Mouse (Mus musculus) limb, embryonic 12.5 days (tissue): ENCODE measurements around the gene Bglap3. TPM values are rescaled to one million over a fixed set of nuclear protein-coding genes. Genes with fewer than 3 reads are reported as not detected.
A peak's percentile ranks its signal among the peaks of the same experiment; 100 is the strongest.
"Not testable (repeated sequence)": the region's sequence is repeated elsewhere in the genome, so short reads cannot be mapped to it uniquely, and the experiment has no call there.

Experiments used
- ATAC-seq: fragments of 200-750 bp; cut with Nextera tagmentation; 2 replicates; pipeline ENCODE4 v1.8.0; 2017; ENCODE audit warnings: low read depth, moderate TSS enrichment; ENCODE audit not compliant: insufficient number of reproducible peaks, insufficient read depth, low FRiP score, low TSS enrichment
- H3K27ac ChIP-seq: fragments of 300-500 bp; sonication (generic); 2 replicates; pipeline ENCODE4 v1.5.1; 2016; ENCODE audit warnings: mild to moderate bottlenecking, moderate library complexity
- H3K27me3 ChIP-seq: fragments of 300-500 bp; sonication (generic); 2 replicates; pipeline ENCODE4 v1.6.1; 2016; ENCODE audit warnings: mild to moderate bottlenecking, moderate library complexity
- H3K36me3 ChIP-seq: fragments of 300-500 bp; sonication (generic); 2 replicates; pipeline ENCODE4 v1.6.1; 2016; ENCODE audit warnings: mild to moderate bottlenecking, moderate library complexity
- H3K4me1 ChIP-seq: fragments of 300-500 bp; sonication (generic); replicated peaks from 2 replicates; pipeline ENCODE4 v1.6.1; 2016
- H3K4me2 ChIP-seq: fragments of 300-500 bp; sonication (generic); 2 replicates; pipeline ENCODE4 v1.6.1; 2016; ENCODE audit warnings: mild to moderate bottlenecking, moderate library complexity
- H3K4me3 ChIP-seq: fragments of 300-500 bp; sonication (generic); replicated peaks from 2 replicates; pipeline ENCODE4 v1.5.1; 2016; ENCODE audit warnings: mild to moderate bottlenecking
- H3K9ac ChIP-seq: fragments of 300-500 bp; sonication (generic); replicated peaks from 2 replicates; pipeline ENCODE4 v1.6.1; 2016; ENCODE audit warnings: mild to moderate bottlenecking, moderate library complexity
- H3K9me3 ChIP-seq: fragments of 300-500 bp; sonication (generic); 2 replicates; pipeline ENCODE4 v1.6.1; 2016; ENCODE audit warnings: mild to moderate bottlenecking, moderate library complexity
- WGBS: fragments of 180-500 bp; shearing (Covaris S2); methylation state at CpG from one replicate; pipeline ENCODE4 v1.1.7; 2016; 5-methylcytosine and 5-hydroxymethylcytosine counted together
- polyA plus RNA-seq: library from polyadenylated mRNA; unstranded; fragments of >200 nt; fragmentation: Nextera tagmentation; extraction: Ambion mirVana; gene quantifications from 2 replicates; pipeline ENCODE4 v1.2.1, GENCODE M21; 2016

The Bglap3 gene
- 0.10 and 0.29 TPM in 2 replicates for polyA plus RNA-seq

DNA sequence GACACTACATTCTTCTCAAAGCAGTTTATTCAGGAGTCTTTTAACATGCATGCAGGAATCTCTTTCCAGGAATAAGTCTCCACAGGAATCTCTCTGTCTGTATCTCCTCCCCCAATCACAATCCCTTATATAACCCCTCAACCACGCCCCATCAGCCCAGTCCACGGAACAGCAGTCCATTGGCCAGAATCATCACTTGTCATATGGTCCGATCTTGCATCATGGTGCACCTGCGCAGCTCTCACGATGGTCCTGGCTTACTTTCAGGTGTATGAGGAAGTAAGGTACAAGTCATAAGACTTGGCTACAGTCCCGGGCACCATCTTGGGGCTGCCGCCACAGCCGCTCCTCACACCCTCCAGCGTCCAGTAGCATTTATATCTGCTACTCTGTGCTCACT is at the start of gene Bglap3:
TSS of gene Bglap3 (minus strand) at position 101 of the 400 bp plus-strand sequence.
- H3K27ac ChIP-seq, H3K4me1 ChIP-seq, H3K9ac ChIP-seq, ATAC-seq, H3K36me3 ChIP-seq, H3K27me3 ChIP-seq, H3K4me2 ChIP-seq, H3K4me3 ChIP-seq: not testable (repeated sequence)
- H3K9me3 ChIP-seq, result peaks cover 10% of the 10 kb centered on the region
- WGBS, result 94% methylated on average over 9 of the region's 9 CpGs

- Histone ChIP-seq H3K27me3 (no peaks in the 10 kb centered on the region), H3K27ac (no peak overlapping the region), H3K4me1 (peaks cover 22% of the 10 kb centered on the region), H3K4me2 (no peak overlapping the region), H3K4me3 (no peak overlapping the region), H3K9me3 (no peaks in the 10 kb centered on the region), H3K36me3 (peaks cover 45% of the 10 kb centered on the region), H3K9ac (no peak overlapping the region)
- whole genome bisulfite sequencing, result 52% methylated on average over 9 of the region's 9 CpGs
- ATAC-seq, result no peak
Observed at GRCm38 (mm10) chr3:88422020-88422720, 49.6 kb upstream of the Bglap3 start.

DNA sequence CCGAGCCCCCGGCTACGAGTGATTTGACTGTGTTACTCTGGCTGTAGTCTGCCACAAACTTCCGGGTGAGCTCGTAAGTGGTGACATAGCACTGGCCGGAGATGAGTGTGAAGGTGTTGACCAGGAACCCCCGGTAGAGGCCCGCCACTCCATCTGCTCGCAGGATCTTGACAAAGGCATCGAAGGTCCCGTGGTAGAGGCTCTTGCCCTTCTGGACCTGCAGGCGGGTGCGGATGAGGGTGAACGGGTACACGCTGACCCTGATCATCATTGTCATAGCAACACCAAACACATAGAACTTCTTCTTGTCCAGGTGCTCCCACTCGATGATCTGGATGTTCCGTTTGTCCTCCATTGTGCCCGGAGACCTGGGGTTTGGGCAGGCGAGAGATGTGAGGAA is 48.2 kb upstream of the Bglap3 start:
- no peak for ATAC-seq
- Histone ChIP-seq H3K4me1 (peaks cover 22% of the 10 kb centered on the region), H3K9ac (no peak overlapping the region; the same call in 1 of the 2 replicates), H3K4me2 (no peak overlapping the region), H3K36me3 (peaks cover 59% of the 10 kb centered on the region), H3K9me3 (no peaks in the 10 kb centered on the region), H3K4me3 (no peak overlapping the region), H3K27me3 (no peaks in the 10 kb centered on the region), H3K27ac (no peak overlapping the region)
- 94% methylated on average over 19 of the region's 19 CpGs for WGBS

GRCm38 (mm10) chr3:88418016-88418415 is 45.5 kb upstream of the Bglap3 start:
- H3K4me1 ChIP-seq, result peaks cover 10% of the 10 kb centered on the region; the same call in 1 of the 2 replicates
- ATAC-seq, result no peak
- no peaks in the 10 kb centered on the region for H3K27me3 ChIP-seq
- no peaks in the 10 kb centered on the region for H3K9me3 ChIP-seq
- H3K36me3 ChIP-seq, result peaks cover 85% of the 10 kb centered on the region
- no peak overlapping the region for H3K4me2 ChIP-seq
- no peak overlapping the region for H3K27ac ChIP-seq
- no peak overlapping the region for H3K4me3 ChIP-seq
- 74% methylated on average over 6 of the region's 6 CpGs for WGBS
- no peak overlapping the region for H3K9ac ChIP-seq

DNA sequence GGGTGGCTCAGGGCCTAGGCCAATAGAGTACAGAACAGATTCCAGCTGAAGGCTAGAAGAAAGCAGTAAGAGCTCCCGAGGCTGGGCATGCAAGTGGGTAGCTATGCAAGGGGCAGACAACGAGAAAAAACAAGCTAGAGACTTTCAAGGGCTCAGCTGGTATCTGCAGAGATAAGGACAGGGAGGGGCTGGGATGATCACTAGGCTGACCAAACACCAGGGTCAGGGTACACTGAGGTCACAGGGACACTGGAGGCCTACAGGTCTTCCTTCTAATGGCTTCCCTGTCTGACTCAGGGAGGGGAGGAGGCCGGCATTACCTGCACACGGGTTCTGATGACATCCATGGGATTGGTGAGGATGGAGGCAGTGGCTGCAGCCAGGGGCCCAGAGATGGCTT is 43.1 kb upstream of the Bglap3 start:
- H3K36me3 ChIP-seq, result peaks cover 95% of the 10 kb centered on the region
- H3K4me1 ChIP-seq, result no peaks in the 10 kb centered on the region; the same call in 1 of the 2 replicates
- no peaks in the 10 kb centered on the region for H3K27me3 ChIP-seq
- no peak for ATAC-seq
- no peak overlapping the region for H3K9ac ChIP-seq
- no peaks in the 10 kb centered on the region for H3K9me3 ChIP-seq
- H3K27ac ChIP-seq, result no peak overlapping the region
- no peak overlapping the region for H3K4me2 ChIP-seq
- H3K4me3 ChIP-seq, result no peak overlapping the region
- 80% methylated on average over 4 of the region's 4 CpGs for WGBS

- ATAC-seq, result no peak
- 89% methylated on average over 11 of the region's 11 CpGs for WGBS
- Histone ChIP-seq H3K36me3 (peaks cover 64% of the 10 kb centered on the region), H3K4me3 (no peak overlapping the region), H3K27ac (no peak overlapping the region), H3K9me3 (no peaks in the 10 kb centered on the region), H3K9ac (no peak overlapping the region), H3K4me1 (peaks cover 18% of the 10 kb centered on the region), H3K4me2 (no peak overlapping the region), H3K27me3 (no peaks in the 10 kb centered on the region)
Observed at GRCm38 (mm10) chr3:88412636-88413035, 40.1 kb upstream of the Bglap3 start.

DNA sequence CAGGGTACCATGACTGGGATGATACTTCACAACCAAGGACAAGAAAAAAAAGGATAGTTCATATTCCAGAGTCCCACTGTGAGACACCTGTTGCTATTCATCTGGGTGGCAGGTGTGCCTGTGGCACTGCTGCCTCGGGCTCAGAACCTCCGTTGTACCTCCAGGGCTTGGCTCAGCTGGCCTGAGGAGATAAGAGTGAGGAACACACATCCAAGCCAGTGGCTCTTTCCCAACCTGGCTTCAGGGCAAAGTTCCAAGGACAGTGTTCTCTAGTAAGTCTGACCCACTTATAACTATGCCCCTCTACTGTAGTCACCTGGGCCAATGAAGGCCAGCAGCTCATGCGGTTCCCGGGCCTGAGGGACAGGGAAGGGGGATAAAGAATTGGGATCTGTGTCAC is 39.1 kb upstream of the Bglap3 start:
- Histone ChIP-seq H3K4me1 (peaks cover 21% of the 10 kb centered on the region), H3K4me3 (no peak overlapping the region), H3K27me3 (no peaks in the 10 kb centered on the region), H3K4me2 (no peak overlapping the region), H3K36me3 (peaks cover 55% of the 10 kb centered on the region), H3K9me3 (no peaks in the 10 kb centered on the region), H3K27ac (no peak overlapping the region), H3K9ac (no peak overlapping the region)
- no peak for ATAC-seq
- WGBS, result 85% methylated on average over 4 of the region's 4 CpGs

DNA sequence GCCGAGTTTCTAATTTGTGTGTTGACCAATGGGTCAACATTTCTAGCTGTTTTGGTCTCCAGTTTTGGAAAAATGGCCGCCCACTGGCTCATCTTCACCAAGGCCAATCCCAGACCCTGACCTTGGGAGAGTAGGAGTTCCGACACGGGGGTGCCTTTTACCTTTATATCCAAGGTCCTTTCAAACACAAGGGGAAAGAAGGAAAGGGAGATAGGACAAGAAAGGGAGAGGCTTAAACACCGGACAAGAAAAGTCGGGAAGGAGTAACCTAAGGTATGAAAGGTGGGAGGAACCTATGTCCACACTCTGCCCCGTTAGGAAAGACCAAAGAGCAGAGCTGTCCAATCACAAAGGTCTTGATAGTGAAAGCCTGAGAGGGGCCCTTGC is 38.1 kb upstream of the Bglap3 start:
- WGBS, result 20% methylated on average over 7 of the region's 7 CpGs
- peak overlapping the region; percentile 84 for H3K9ac ChIP-seq
- H3K4me3 ChIP-seq, result peak overlapping the region; percentile 77
- peaks cover 21% of the 10 kb centered on the region for H3K4me1 ChIP-seq
- H3K9me3 ChIP-seq, result no peaks in the 10 kb centered on the region
- peaks cover 49% of the 10 kb centered on the region for H3K36me3 ChIP-seq
- peak overlapping the region; percentile 95 for H3K27ac ChIP-seq
- no peak for ATAC-seq
- H3K4me2 ChIP-seq, result peak overlapping the region; percentile 76
- no peaks in the 10 kb centered on the region for H3K27me3 ChIP-seq

GRCm38 (mm10) chr3:88409741-88410644 is 37.5 kb upstream of the Bglap3 start, which contains the start of gene Pmf1:
Gene Pmf1 (minus strand): TSS chr3:88410331.
- H3K4me2 ChIP-seq, result peak within 1 kb of the TSS; percentile 76
- peak; percentile 89 for ATAC-seq
- WGBS, result 1% methylated on average over 54 of the region's 54 CpGs
- peaks cover 43% of the 10 kb centered on the region for H3K36me3 ChIP-seq
- peak within 1 kb of the TSS; percentile 84 for H3K9ac ChIP-seq
- H3K4me3 ChIP-seq, result peak within 1 kb of the TSS; percentile 77
- H3K4me1 ChIP-seq, result peaks cover 21% of the 10 kb centered on the region
- H3K27me3 ChIP-seq, result no peaks in the 10 kb centered on the region
- peak within 1 kb of the TSS; percentile 95 for H3K27ac ChIP-seq
- no peaks in the 10 kb centered on the region for H3K9me3 ChIP-seq

DNA sequence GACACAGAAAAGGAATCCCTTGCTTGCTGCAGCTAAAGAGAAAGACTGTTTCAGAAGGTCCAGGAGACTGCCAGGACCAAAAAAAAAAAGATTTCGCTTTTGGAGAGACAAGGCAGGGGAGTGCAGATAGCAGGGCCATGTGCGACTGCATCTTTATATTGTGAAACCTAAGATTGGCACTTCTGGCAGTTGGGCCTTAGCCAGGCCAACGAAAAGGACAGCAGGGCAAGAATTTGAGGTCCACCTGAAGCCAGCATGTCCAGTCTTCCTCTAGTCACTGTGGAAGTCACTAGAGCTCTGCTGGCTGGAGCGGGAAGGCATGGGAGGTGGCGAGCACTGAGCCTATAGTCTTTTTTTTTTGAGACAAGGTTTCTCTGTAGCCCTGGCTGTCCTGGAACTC is 36.4 kb upstream of the Bglap3 start:
- Histone ChIP-seq H3K4me1 (peaks cover 21% of the 10 kb centered on the region), H3K9me3 (no peaks in the 10 kb centered on the region), H3K4me3 (peak overlapping the region; percentile 77), H3K4me2 (peak overlapping the region; percentile 76), H3K27ac (peak overlapping the region; percentile 95; the same call in 1 of the 2 replicates), H3K36me3 (peaks cover 40% of the 10 kb centered on the region), H3K9ac (peak overlapping the region; percentile 84), H3K27me3 (no peaks in the 10 kb centered on the region)
- ATAC-seq, result no peak
- 64% methylated on average over 5 of the region's 5 CpGs for WGBS

DNA sequence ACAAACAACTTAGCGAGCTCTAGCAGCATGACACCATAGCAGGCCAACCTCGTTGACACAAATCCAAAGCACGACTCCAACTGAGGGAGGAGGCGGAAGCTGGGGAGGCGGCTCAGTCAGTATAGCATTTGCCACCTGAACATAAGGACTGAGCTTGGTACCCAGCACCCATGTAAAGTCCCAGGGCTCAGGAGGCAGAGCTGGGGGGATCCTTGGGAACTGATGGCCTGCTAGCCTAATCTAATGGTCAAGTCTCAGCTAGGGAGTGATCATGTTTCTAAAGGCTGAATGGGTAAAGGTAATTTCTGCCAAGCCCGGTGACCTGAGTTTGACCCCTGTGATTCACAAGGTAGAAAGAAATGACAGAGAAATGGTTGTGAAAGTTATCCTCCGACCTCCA is 35.0 kb upstream of the Bglap3 start:
- peaks cover 21% of the 10 kb centered on the region for H3K4me1 ChIP-seq
- no peak overlapping the region for H3K4me3 ChIP-seq
- H3K27me3 ChIP-seq, result no peaks in the 10 kb centered on the region
- no peak overlapping the region for H3K9ac ChIP-seq
- peaks cover 40% of the 10 kb centered on the region for H3K36me3 ChIP-seq
- no peaks in the 10 kb centered on the region for H3K9me3 ChIP-seq
- no peak overlapping the region for H3K27ac ChIP-seq
- no peak overlapping the region for H3K4me2 ChIP-seq
- no peak for ATAC-seq
- WGBS, result 59% methylated on average over 7 of the region's 7 CpGs
